Mouse (Mus musculus) CH12.LX (cell line): Measurements from ENCODE around the gene Lrch3.

Experiments used
- CHD1 ChIP-seq: IDR thresholded peaks from 2 replicates; pipeline ENCODE4 v1.6.1; 2012; ENCODE audit warnings: low read depth, low read length, improper control_type of control experiment, inconsistent platforms
- CHD2 ChIP-seq: IDR thresholded peaks from 2 replicates; pipeline ENCODE4 v1.6.1; 2011; ENCODE audit warnings: low read length, improper control_type of control experiment
- CTCF ChIP-seq, 2 experiments: IDR thresholded peaks in 1 of 2; conservative IDR thresholded peaks in 1 of 2; 2 replicates each; pipeline ENCODE4 v1.5.1; 2011 to 2012; ENCODE audit warnings: low read depth in 2 of 2, low read length in 2 of 2, improper control_type of control experiment in 1 of 2, inconsistent platforms in 1 of 2, mild to moderate bottlenecking in 1 of 2, moderate library complexity in 1 of 2
- JUND ChIP-seq: conservative IDR thresholded peaks from 2 replicates; pipeline ENCODE4 v1.6.1; 2011; ENCODE audit warnings: low read depth, low read length, improper control_type of control experiment
- MAX ChIP-seq: IDR thresholded peaks from 2 replicates; pipeline ENCODE4 v1.6.1; 2011; ENCODE audit warnings: low read length, improper control_type of control experiment
- POLR2A ChIP-seq: IDR thresholded peaks from 2 replicates; pipeline ENCODE4 v1.6.1; 2011; ENCODE audit warnings: low read depth, mild to moderate bottlenecking, improper control_type of control experiment, low read length
- RAD21 ChIP-seq: IDR thresholded peaks from 2 replicates; pipeline ENCODE4 v1.6.1; 2011; ENCODE audit warnings: low read depth, mild to moderate bottlenecking, low read length, improper control_type of control experiment, moderate library complexity
- RCOR1 ChIP-seq: conservative IDR thresholded peaks from 2 replicates; pipeline ENCODE4 v1.6.1; 2012; ENCODE audit warnings: low read depth, mild to moderate bottlenecking, inconsistent platforms, low read length, improper control_type of control experiment
- SIN3A ChIP-seq: IDR thresholded peaks from 2 replicates; pipeline ENCODE4 v1.6.1; 2012; ENCODE audit warnings: low read length, improper control_type of control experiment, inconsistent platforms
- TBP ChIP-seq: conservative IDR thresholded peaks from 2 replicates; pipeline ENCODE4 v1.6.1; 2011; ENCODE audit warnings: low read depth, low read length, improper control_type of control experiment
- TCF12 ChIP-seq: IDR thresholded peaks from 2 replicates; pipeline ENCODE4 v1.6.1; 2014; ENCODE audit warnings: low read depth, mild to moderate bottlenecking, inconsistent platforms, low read length, improper control_type of control experiment
- ZKSCAN1 ChIP-seq: IDR thresholded peaks from 2 replicates; pipeline ENCODE4 v1.6.1; 2012; ENCODE audit warnings: low read depth, inconsistent platforms, low read length, improper control_type of control experiment, borderline replicate concordance

DNA sequence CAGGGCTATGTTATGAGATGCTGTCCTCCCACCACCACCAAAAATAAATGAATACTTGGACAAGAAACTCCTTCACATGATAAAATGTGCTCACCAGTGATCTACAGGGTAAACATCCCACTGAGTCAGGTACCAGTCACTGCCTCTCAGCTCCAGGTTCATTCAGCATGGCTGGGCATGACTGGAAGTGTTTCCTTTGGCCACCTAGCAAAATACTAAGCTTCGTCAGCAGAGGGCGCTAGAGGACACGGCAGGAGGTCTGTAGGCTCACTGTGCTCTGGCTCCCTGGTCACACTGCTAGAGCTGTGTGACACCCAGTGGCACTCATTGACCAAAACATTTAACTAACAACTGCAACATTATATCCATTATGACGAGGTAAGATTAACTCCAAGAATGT, 109.8 kb downstream of the Lrch3 start:
- TF ChIP-seq TCF12 (no peak), RAD21 (peak; percentile 97), ZKSCAN1 (peak; percentile 22; the same call in 1 of the 2 replicates), SIN3A (peak; percentile 2; the same call in 1 of the 2 replicates), POLR2A (no peak), RCOR1 (no peak), CTCF (conservative IDR thresholded peaks at IDR 0.05 in 1 of 2, IDR thresholded peaks at IDR 0.05 in 1 of 2; ENCODE audit: low read depth in 2 of 2, low read length in 2 of 2) (peak; percentile 99), CHD1 (no peak), MAX (no peak; the same call in 1 of the 2 replicates), CHD2 (no peak), JUND (0 out of 2 replicates have a peak, but pooled peaks have one; percentile 13), TBP (no peak)
